Mouse (Mus musculus) 3134 (cell line): ENCODE results near the gene Pfn1.

Experiments used
- DNase-seq: peaks from one replicate; pipeline ENCODE4 v3.0.0-alpha.2; 2011; ENCODE audit warnings: low spot score; ENCODE audit not compliant: insufficient read length; ENCODE audit errors: extremely low read depth

Pfn1 gene

GRCm38 (mm10) chr11:70678092-70678491, 23.6 kb upstream of the Pfn1 start:
- no peak for DNase-seq

GRCm38 (mm10) chr11:70674501-70674900, 20.1 kb upstream of the Pfn1 start:
- no peak for DNase-seq

DNA sequence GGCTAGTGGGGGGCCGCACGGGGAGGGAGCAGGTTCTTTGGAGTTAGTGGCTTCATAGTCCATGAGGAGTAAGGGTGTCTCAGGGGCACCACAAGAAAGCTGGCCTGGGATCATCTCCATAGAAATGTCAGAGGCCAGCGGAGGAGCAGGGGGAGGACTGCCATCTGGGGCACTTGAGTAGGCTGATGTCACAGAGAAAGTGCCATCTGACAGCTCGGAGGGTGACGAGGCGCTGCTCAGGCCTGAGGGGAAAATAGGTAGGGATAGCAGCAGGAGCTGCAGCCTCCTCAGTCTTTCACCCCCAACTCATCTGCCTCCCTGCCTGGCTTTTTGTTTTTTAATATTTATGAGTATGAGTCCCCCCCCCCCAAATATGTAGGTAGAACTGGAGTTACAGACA, 19.6 kb upstream of the Pfn1 start:
- no peak for DNase-seq

GRCm38 (mm10) chr11:70671333-70672047, 17.0 kb upstream of the Pfn1 start:
- no peak for DNase-seq

- DNase-seq, result no peak
Observed at GRCm38 (mm10) chr11:70670483-70670882, 16.0 kb upstream of the Pfn1 start.

- DNase-seq, result peak; percentile 65
Observed at GRCm38 (mm10) chr11:70669582-70670345, 15.3 kb upstream of the Pfn1 start.

GRCm38 (mm10) chr11:70668771-70669505, 14.5 kb upstream of the Pfn1 start, which contains the start of gene Spag7:
Gene Spag7 (minus strand): TSS chr11:70669416.
- peak; percentile 97 for DNase-seq

GRCm38 (mm10) chr11:70668335-70668770, 13.9 kb upstream of the Pfn1 start:
- DNase-seq, result peak; percentile 92

- no peak for DNase-seq
Observed at GRCm38 (mm10) chr11:70667271-70668150, 13.1 kb upstream of the Pfn1 start.

DNA sequence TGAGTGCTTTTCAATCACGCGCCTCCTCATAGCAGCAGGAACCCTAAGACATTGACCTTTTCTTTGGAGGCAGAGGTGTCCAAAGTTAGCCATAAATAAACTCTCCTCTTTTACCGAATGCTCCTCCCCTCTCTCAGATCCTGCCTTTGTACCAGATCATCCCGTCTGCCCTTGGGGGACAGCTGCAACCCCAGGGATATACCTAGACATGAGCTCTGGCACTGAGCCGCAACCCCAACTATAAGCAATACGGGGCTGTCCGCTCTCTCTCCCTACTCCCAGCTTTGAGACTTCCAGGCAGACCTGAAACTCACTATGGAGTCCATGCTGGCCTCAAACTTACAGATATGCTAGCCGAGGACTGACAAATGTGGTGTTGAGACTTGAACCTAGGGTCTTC, 12.2 kb upstream of the Pfn1 start:
- DNase-seq, result no peak

DNA sequence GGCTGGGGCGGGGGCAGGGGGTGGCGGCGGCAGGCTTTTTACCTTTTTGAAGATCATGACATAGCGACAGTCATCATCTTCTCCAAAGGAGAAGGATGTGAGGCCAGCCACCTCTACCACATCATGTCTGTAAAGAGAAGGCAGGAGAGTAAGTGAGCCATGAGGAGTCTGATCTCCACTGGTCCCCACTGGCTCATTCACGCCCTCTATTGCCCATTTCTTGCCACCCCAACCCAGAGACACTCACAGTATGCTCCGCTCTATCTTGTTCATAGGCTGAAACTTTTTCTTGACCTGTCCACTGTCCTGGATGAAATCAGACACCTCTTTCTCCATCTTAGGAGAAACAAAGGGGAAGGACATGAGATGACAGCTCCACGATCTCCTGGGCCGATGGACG, 10.3 kb upstream of the Pfn1 start:
- DNase-seq, result no peak

- DNase-seq, result no peak
Observed at GRCm38 (mm10) chr11:70663957-70664356, 9.5 kb upstream of the Pfn1 start.

DNA sequence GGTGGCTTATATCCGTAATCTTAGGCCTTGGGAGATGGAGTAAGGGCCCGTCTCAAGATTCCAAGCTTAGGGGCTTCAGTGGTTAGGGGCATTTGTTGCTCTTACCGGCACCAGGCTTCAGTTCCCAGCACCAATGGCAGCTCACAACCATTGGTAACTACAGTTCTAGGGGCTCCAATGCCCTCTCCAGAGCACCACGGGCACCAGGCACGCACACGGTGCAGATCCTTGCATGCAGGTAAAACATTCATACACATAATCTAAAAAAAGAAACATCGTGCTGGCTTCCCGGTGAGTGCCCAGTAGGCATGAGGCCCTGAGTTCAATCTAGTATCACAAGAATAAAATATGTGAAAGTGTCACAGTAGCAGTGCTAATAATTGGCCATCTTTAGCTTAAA, 8.7 kb upstream of the Pfn1 start:
- no peak for DNase-seq

DNA sequence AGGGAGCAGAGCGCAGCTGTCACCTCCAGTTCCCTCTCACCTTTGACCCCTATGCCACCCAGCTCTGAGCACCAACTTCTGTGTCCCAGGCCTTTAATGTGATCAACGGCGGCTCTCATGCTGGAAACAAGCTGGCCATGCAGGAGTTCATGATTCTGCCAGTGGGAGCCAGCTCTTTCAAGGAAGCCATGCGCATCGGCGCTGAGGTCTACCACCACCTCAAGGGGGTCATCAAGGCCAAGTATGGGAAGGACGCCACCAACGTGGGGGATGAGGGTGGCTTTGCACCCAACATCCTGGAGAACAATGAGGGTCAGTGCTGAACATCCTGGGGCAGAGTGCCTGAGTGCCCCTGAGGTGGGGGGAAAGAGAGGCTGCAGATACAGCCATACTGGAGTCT, 6.1 kb upstream of the Pfn1 start:
- DNase-seq, result no peak

- DNase-seq, result no peak
Observed at GRCm38 (mm10) chr11:70658942-70659341, 4.5 kb upstream of the Pfn1 start.

DNA sequence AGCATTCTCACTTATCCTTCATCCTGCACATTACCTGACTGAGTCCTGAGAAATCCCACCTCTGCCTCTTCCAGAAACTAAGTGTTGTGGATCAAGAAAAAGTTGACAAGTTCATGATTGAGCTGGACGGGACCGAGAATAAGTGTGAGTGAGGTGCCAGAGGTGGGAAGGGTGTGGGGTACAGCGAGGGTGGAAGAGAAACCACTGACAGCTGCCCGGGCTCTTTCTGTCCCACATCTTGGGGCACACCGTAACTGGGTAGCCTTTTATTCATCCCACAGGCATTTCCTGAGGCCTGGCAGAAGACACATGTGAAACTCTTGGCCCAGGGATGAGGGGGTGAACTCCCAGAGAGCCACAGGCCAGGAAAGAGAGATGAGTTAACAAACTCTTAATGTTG, 4.1 kb upstream of the Pfn1 start:
- DNase-seq, result no peak

DNA sequence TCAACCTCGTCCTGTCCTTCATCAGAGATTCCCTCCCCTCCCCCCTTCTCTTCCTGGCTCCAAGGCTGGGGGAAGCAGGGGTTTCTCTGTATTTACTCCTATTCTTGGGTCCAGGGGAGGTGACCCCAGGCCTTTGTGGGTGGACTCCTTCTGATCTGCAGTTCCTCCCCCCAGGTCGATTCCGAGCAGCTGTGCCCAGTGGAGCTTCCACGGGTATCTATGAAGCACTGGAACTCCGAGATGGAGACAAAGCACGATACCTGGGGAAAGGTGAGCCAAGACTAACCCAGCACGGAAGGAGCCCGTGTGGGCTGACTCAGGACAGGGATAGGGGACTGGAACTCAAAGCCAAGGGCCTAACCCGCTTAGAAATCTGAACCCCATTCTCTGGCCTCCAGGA, 3.5 kb upstream of the Pfn1 start:
- DNase-seq, result no peak

GRCm38 (mm10) chr11:70657573-70657972, 3.1 kb upstream of the Pfn1 start:
- no peak for DNase-seq

- DNase-seq, result no peak
Observed at GRCm38 (mm10) chr11:70656964-70657363, 2.5 kb upstream of the Pfn1 start, which contains the start of gene Eno3. Gene Eno3 (plus strand): TSS chr11:70657202.

DNA sequence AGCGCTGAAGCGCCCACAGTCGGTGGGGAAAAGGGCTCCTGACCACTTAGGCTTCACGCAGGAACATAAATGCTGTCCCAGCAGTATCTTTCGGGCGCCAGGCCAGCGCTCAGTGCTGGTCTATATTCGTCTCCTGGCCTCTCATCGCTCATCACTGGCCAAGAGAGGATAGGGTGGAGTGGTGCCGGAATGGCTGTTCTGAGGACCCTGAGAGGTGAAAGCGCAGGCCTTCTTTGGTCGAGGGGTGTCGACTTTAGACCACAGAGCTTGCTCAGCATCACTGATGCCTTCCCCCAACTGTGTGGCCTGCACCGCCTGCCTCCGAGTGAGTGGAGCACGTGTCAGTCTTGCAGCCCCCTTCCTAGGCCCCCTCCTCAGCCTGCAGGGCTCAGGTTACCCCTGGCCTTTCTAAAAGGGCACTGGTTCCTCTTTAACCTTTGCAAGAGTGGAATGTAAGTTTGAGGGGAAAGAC, 2.0 kb upstream of the Pfn1 start:
- no peak for DNase-seq
